Mouse (Mus musculus) B cell, adult 62 days (primary cell): ENCODE measurements around the gene Armc10. TPM values are rescaled to one million over a fixed set of nuclear protein-coding genes. Genes with fewer than 3 reads are reported as not detected.

Source experiments
- total RNA-seq: library from RNA; stranded (reverse); gene quantifications from 4 replicates; pipeline ENCODE4 v1.2.4, GENCODE M21; 2023

Armc10 gene
- total RNA-seq = 33.9 to 42.2 TPM (median 38.9 TPM) in 4 replicates

DNA sequence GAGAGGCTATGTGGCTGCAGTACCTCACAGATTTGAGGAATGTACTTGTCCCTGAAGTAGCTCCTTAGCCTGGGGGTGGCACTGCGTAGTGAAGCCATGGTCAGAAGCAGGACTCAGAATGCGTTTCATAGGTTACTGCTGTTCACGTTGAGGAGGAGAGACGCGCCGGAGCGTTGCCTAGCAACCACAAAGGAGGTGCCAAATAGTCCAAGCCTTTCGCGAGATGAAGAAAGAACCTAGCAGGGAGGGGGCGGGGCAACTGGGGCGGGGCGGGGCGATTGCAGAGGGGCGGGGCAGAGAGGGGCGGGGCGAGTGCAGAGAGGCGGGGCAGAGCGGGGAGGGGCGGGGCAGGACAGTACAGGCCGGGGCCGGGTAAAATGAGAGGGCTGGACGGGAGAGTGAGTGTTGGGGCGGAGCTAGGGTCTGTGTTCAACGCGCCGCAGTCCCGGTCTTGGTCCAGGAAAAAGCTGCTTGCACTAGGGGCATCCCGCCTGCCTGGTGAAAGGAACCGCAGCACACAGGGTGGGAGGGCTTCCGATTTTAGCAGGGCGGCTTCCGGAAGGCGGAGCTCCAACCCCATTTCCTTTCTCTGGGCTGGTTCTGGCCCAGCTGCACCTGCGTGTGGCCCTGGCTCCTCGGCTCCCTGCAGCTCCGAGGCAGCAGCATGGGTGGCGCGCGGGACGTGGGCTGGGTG is at the start of gene Armc10, which contains the start of gene Fbxl13:
Gene Armc10, plus strand, starts transcription at position 375 of the 694 bp plus-strand sequence.
Gene Fbxl13, minus strand, starts transcription at position 196 of the 694 bp plus-strand sequence.

GRCm38 (mm10) chr5:21701351-21702008 is 55.9 kb downstream of the Armc10 start, which contains the start of gene Napepld:
Napepld (minus strand) TSS chr5:21701396.

Other genes starting within 250 kb of the Armc10 start
- not detected in 4 replicates for gene Ccdc146, start 221.1 kb upstream of the Armc10 start, total RNA-seq
- 6.1 to 7.0 TPM (median 6.5 TPM) in 4 replicates for gene Fam185a, start 220.9 kb upstream of the Armc10 start, total RNA-seq
- not detected in 4 replicates for gene Lrrc17, start 102.3 kb upstream of the Armc10 start, total RNA-seq
- gene Fbxl13, start 179 bp upstream of the Armc10 start, total RNA-seq = 0.36 TPM in 1 of 4 replicates, not detected in the others
- gene Napepld, start 55.6 kb downstream of the Armc10 start, total RNA-seq = 0.94 to 1.6 TPM (median 1.5 TPM) in 4 replicates
- 89.0 to 108 TPM (median 93.3 TPM) in 4 replicates for gene Pmpcb, start 91.3 kb downstream of the Armc10 start, total RNA-seq
- 54.8 to 59.1 TPM (median 55.4 TPM) in 4 replicates for gene Dnajc2, start 139.4 kb downstream of the Armc10 start, total RNA-seq
- 63.4 to 74.7 TPM (median 67.5 TPM) in 4 replicates for gene Psmc2, start 139.5 kb downstream of the Armc10 start, total RNA-seq
- not detected in 4 replicates for gene Slc26a5, start 219.8 kb downstream of the Armc10 start, total RNA-seq